Mouse (Mus musculus): ENCODE results near the gene Slc26a10.

Slc26a10 gene

DNA sequence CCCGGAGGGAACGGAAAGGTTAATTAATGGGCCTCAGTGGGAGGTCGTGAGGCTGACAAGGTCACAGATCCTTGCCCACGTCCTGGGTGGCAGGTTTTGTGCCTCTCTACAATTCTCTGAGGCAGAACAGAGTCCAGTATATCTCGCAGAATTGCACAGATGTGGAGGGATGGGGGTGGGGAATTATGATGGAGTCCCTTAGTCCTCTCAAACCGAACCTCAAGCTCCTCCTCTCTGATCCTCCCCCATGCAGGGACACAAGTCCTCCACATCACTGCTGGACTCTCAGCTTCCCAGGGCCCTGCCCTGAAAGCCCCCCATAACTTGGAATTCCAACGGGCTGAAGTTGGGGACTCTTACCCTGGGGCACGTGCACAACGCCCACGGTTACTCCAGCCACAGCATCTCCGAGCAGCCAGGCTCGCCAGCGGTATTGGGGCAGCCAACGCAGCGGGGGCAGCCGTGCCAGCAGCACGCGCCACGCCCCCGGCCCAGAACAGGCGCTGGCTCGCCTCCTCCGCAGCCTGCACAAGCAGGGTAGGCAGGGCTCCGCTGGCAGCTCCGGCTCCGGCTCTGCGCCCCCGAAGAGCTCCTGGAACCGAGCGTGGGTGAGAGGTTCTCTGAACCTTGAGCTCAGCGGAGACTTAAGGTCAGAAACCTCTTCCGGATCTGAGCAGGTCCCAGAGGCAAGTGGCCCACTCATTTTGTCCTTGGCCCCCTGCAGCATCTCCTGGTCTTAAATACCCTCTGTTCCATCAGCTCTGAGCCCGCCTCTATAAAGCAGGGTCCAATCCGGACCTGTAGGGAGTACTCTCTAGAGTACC lies at the start of gene Slc26a10:
TSS of gene Slc26a10 (minus strand) at position 775 of the 824 bp plus-strand sequence.
- no peak for DNase-seq (ENCODE audit: low spot score in 2 of 2)

DNA sequence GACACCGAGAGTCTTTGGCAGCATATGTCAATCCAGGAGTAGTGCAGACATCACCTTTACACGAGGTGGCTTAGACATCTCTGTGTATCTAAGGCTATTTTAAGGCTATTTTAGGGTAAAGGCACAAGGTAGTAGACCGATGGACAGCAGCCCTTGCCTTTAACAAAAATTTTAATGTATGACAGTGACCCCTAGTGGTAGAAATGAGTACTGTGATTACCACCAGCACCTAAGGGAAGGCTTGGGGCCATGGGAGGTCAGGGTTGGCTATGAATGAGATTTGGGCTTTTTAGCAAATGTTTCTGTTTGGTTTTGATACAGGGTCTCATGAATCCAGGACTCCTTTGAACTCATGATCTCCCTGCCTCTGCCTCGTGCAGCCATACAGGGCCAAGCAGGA lies 48.5 kb upstream of the Slc26a10 start:
- DNase-seq (ENCODE audit: low spot score in 2 of 2) = peak; percentile 59 to 65

DNA sequence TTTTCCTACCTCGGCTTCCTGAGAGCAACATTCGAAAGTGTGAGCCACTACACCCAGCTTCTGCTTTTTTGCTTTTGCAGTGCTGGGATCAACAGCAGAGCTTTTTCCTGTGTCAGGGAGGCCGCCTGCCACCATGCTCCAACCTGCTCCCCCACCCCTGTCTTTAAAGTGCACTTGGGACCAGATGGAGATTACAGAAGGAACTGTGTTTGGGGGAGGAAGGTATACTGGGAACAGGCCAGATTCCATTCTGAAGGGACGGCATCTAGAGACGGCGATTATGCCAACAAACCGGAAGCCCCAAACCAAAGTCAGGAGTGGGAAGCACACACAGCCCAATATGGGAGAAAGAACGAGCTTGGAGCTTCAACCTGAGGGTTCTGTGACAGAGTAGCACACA lies 46.7 kb upstream of the Slc26a10 start:
- no peak for DNase-seq (ENCODE audit: low spot score in 2 of 2)

DNA sequence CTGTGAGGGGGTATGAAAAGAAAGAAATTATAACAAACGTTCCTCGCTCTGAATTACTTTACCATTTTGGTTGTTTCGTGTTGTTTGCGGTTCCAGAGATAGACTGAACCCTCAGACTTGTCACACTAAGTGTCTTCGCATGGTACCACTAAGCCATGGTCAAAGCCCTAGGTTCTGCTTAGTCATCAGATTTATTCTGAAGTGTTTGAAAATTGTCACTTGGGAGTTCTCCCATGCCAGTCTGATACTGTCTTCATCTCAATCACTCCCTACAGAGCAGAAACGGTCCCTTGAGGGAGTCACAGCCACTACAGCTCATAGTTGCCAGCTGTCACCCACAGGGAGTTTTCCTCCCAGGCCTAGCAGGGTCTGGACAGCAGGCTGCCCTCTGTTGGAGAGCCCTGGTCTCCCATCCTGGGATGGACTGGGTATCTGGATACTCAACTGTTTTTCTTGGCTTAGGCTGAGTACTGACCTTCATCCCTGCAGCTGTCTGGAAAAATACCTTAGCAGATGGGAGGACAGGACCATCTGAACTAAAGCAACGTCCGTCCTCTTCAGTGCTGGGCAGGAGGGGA lies 46.0 kb upstream of the Slc26a10 start:
- DNase-seq (ENCODE audit: low spot score in 2 of 2) = peak in 1 of 2 experiments; percentile 12

- DNase-seq (ENCODE audit: low spot score in 2 of 2) = peak; percentile 55 to 68
Measured at GRCm38 (mm10) chr10:127225732-127226131, 45.3 kb upstream of the Slc26a10 start.

- no peak for DNase-seq (ENCODE audit: low spot score in 2 of 2)
Measured at GRCm38 (mm10) chr10:127225213-127225612, 44.8 kb upstream of the Slc26a10 start.

GRCm38 (mm10) chr10:127218339-127218738 lies 37.9 kb upstream of the Slc26a10 start:
- DNase-seq (ENCODE audit: low spot score in 2 of 2) = no peak

DNA sequence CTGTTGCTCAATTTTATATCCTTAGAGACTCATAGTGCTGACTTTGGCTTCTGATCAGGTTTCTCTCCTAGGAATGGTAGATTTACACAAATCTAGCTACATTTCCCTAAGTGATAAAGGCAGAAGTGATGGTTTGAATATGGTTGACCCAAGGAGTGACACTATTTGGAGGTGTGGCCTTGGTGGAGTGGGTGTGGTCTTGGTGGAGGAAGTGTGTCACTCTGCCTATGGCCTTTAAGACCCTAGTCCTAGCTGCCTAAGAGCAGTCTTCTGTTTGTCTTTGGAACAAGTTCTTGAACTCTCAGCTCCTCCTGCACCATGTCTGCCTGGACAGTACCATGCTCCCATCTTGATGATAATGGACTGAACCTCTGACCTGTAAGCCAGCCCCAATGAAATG lies 36.7 kb upstream of the Slc26a10 start:
- DNase-seq (ENCODE audit: low spot score in 2 of 2) = no peak

GRCm38 (mm10) chr10:127216456-127216855 lies 36.0 kb upstream of the Slc26a10 start:
- DNase-seq (ENCODE audit: low spot score in 2 of 2) = no peak

GRCm38 (mm10) chr10:127214422-127214803 lies 34.0 kb upstream of the Slc26a10 start:
- DNase-seq (ENCODE audit: low spot score in 2 of 2) = no peak

GRCm38 (mm10) chr10:127213704-127214421 lies 33.4 kb upstream of the Slc26a10 start:
- no peak for DNase-seq (ENCODE audit: low spot score in 2 of 2)

DNA sequence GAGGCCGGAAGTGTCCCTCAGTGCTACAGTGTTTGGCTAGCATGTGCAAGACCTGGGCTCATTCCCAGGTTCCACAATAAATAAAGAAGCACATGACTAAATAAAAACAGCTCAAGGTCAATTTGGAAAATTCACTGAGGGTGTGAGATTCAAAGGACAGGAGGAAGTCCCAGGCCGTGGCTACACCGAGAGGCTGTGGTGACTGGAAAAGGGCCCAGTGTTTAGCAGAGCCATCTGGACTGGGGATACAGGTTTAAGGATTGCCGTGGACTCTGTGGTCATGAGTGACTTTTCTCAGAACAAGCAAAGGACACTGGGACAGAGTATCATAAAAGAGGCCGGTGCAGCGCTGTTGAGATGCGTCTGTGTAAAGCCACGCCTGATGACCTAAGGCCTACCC lies 32.8 kb upstream of the Slc26a10 start:
- DNase-seq (ENCODE audit: low spot score in 2 of 2) = no peak

- DNase-seq (ENCODE audit: low spot score in 2 of 2) = peak; percentile 87 to 92
Measured at GRCm38 (mm10) chr10:127211414-127211854, 31.0 kb upstream of the Slc26a10 start, which contains the start of gene Pip4k2c. Gene Pip4k2c, minus strand, starts transcription at chr10:127211585.

DNA sequence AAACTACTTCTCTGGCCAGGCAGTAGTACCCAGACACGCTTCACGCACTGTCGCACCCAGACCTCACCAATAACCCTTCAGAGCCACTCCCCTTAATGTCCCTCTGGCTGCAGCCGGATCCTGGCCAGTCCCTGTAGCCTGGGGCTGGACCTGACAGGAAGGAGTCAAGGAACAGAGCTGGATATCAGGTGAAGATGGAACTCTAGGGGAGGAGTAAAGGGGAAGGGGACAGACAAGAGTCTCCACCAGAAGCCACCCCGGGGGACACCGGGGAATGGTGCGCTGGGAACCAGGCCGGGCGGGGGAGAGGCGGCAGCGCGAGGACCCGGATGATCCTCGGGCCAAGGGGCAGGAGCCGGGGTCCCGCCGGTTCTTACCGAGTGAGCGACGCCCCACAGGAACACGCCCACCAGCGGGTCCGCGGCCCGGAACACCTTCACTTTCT lies 30.5 kb upstream of the Slc26a10 start:
- DNase-seq (ENCODE audit: low spot score in 2 of 2) = no peak

DNA sequence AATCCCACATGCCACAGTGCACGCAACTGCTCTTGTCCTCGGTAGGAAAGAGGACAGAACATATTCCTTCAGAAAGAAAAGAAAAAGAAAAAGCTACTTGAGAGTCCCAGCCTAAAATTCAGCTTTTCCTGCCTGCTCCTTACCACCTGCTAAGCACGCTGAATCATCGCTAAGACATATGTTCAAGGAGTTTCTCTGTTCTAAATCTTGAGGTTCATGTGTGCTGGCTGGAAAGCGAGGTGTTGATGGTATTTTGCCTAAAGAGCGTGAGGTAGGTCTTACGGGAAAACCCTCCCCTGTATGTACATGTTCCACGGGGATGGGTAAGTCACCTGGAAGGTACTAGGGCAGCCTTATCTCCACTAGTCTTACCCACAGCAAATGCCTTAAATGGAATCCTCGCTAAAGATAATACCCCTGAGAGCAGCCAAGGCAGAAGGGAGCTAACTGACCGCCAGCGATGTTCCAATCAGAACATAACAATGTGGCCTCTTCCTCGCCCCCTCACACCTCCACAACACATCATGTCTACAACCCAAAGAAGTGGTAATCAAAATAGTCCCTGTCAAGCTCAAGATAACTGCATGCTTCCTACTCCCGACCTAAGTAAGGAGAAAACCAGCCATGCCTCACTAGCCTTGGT lies 29.6 kb upstream of the Slc26a10 start:
- DNase-seq (ENCODE audit: low spot score in 2 of 2) = no peak

DNA sequence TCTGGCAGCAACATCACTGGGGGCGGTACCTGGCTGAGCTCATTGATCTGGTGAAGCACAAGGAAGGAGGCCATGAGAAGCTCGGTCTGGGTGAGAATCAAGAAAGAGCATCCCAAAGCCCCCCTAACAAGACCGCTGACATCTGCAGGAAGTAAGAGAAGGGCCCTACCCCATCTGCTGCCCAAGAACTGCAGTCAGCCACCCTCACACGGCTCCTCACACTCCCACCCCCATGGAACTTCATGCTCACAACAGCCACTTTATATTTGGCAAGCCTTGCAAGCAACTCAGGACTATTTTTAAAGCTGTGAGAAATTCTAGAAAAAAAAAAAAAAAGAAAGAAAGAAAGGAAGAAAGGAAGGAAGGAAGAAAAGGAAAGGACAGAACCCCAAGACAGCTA lies 28.5 kb upstream of the Slc26a10 start:
- DNase-seq (ENCODE audit: low spot score in 2 of 2) = no peak

GRCm38 (mm10) chr10:127205373-127205772 lies 24.9 kb upstream of the Slc26a10 start:
- DNase-seq (ENCODE audit: low spot score in 2 of 2) = no peak

DNA sequence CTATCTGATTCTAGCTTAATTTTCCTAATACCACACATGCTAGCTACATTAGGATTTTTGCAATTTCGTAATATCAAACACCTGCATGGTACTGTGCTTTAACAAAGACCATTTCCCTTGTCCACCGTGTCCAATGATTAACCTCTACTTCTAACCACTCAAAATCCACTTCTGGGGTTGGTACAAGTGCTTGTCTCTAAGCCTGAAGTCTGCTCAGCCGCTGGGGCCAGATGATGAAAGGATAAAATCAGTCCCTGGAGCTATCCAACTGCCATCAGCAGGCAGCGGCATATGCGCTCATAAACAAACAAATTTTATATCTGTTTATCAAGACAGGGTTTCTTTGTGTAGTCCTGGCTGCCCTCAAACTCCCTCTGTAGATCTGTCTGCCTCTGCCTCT lies 24.1 kb upstream of the Slc26a10 start:
- no peak for DNase-seq (ENCODE audit: low spot score in 2 of 2)

DNA sequence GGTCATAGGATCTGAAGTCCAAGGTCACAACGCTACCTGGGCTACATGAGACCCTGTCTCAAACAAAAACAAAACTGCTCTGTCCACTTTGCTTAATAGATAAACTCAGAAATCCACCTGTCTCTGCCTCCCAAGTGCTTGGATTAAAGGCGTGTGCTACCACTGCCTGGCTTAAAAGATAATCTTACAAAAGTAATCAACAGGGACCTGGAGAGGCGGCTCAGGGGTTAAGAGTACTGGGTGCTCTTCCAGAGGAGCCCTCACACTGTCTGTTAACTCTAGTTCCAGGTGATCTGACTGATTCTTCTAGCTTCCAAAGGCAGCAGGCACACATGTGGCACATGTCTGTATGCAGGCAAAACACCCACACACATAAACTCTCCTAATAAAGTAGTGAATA lies 22.7 kb upstream of the Slc26a10 start:
- no peak for DNase-seq (ENCODE audit: low spot score in 2 of 2)

DNA sequence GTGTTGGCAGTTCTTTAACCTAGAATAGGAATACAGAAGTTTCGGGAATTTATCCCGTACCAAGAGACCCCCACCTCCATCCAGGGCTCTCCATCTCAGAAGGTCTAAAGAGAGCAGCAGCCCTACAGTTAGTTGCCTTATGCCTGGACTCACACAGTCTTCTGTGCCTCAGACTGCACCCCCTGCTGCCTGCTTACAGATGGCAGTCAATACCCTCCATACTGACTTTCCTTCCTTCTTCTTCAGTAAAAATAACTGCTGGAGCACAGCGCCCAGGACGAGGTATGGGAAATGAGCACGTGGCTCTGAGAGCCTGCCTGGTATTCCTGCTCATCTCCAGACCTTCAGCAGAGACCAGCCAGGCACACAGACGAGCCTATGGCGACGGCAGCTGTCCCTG lies 19.8 kb upstream of the Slc26a10 start:
- no peak for DNase-seq (ENCODE audit: low spot score in 2 of 2)

GRCm38 (mm10) chr10:127199474-127199873 lies 19.0 kb upstream of the Slc26a10 start:
- DNase-seq (ENCODE audit: low spot score in 2 of 2) = no peak

DNA sequence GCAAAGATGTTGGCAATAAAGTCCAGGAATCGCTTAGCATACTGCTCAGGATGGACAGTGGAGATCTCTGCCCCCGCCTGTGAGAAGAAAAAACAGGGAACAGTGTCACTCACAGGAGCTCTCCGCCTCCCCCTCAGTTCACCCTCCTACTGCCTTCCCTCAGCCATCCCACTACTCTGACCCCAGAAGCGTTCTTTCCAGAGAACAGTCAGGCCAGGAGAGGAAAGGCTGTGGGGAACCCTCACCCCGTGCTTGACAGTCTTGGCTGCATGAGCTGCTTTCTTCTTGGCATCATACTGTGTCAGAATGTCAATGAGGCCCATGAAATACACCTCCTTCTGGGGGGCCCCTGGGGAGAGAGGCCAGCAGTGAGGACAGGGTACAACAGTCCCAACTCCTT lies 18.6 kb upstream of the Slc26a10 start:
- DNase-seq (ENCODE audit: low spot score in 2 of 2) = no peak

Measured in natural killer cell, adult 2 months (primary cell).